Mouse (Mus musculus) retina, postnatal 1 day (tissue): Measurements from ENCODE around the gene Hip1r.

Experiments used
- DNase-seq: peaks from one replicate; pipeline ENCODE4 v3.0.0-alpha.2; 2012

Gene Hip1r

DNA sequence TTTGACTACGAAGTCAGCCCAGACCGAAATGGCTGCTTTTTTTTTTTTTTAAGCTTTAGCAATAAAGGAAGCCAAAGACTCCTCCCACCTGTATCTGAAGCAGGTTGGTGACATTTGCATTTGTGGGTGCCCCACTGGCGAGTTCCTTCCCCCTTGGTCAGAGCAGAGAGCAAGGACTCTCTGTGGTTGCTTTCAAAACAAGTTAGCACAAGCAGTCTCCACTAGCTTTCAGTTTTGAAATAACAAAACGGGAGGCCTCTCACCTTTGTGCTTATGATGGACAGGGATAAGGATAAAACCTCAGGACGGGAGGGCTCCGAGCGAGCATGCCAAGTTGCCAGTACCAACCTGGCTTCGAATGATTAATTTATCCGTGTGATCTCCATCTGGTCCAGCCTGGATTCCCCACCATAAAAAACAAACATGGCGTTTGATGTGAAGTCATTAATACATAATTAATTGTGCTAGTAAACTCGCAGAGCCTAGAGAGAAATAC lies 1.2 kb downstream of the Hip1r start:
- no peak for DNase-seq

DNA sequence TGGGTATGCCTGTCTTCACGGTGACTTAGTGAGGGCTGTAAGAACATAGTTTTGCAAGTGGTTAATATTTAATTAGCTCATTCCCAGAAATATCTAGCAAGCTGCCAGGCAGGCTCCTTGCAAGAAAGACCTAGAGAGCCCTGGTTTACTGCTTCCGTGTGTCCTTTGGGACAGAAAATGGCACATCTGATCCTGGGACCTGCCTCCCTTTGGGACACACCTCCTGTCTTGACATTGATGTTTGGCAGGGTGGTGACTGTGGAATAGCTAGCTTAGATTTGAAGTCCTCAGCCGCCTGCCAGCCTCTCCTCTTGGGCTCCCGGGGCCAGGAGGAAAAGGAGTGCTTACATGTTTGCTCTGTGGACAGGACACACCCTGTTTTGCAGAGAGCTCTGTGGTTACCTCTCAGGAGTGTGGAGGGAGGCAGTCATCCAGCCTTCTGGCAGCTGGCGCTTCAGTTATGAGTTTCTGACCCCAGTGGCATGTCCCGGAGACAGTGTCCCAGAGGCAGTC lies 2.3 kb downstream of the Hip1r start:
- no peak for DNase-seq

- no peak for DNase-seq
Observed at GRCm38 (mm10) chr5:123977231-123977630, 3.8 kb downstream of the Hip1r start.

- DNase-seq, result no peak
Observed at GRCm38 (mm10) chr5:123978131-123978530, 4.7 kb downstream of the Hip1r start.

- DNase-seq, result no peak
Observed at GRCm38 (mm10) chr5:123979221-123979979, 6.0 kb downstream of the Hip1r start.

GRCm38 (mm10) chr5:123979980-123980369 lies 6.5 kb downstream of the Hip1r start:
- DNase-seq, result no peak

GRCm38 (mm10) chr5:123980521-123981249 lies 7.3 kb downstream of the Hip1r start:
- DNase-seq, result no peak

DNA sequence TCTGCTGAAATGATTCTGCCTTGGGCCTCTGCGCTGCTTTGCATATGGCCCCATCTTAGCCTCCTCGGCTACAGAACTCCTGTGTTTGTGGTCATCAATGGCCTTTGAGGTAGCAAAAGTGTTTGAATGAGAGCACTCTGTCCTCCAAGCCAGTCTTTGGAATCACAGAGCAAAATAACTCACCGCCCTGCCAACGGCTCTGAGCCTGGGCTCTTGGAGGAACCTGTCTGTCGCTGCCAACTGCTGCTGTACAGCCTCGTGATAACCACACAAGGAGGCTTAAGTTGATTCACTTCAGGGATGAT lies 7.8 kb downstream of the Hip1r start:
- no peak for DNase-seq

- DNase-seq, result no peak
Observed at GRCm38 (mm10) chr5:123982838-123983237, 9.4 kb downstream of the Hip1r start.

DNA sequence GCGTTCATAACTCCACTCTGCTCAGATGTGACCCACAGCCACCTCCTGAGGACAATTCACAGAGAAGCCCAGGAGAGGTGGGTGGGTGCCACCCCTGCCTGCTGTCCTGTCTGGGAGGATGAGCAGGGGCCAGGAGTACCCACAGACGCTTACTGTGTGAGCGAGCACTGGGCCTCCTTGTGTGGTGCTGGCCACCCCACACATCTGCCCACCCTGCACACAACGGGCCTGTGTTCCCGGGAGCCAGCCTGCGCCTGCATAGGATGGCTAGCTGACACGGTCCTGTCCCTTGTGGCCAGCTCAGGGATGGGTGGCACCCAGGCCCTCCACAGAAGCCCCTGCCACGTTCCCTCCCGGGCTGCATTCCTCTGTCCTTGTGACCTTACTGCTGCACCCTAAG lies 12.0 kb downstream of the Hip1r start:
- DNase-seq, result no peak

DNA sequence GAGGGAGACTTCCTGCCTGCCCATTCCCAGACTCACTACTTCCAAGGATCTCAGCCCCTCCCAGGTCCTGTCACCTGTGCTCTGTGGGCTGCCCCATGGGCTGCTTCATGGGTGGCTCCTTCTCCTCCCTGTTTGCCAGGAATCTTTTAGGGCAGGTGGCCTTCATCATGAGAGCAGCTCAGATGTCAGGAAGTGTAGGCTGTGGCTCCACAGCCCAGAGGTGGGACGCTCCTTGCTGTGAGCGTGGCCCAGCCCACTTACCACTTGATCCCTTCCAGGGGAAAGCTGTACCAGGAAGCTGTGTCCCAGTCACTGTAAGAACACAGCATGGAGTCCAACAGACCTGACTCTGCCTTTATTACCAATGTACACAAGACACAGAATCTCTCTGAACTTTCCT lies 13.5 kb downstream of the Hip1r start:
- no peak for DNase-seq

DNA sequence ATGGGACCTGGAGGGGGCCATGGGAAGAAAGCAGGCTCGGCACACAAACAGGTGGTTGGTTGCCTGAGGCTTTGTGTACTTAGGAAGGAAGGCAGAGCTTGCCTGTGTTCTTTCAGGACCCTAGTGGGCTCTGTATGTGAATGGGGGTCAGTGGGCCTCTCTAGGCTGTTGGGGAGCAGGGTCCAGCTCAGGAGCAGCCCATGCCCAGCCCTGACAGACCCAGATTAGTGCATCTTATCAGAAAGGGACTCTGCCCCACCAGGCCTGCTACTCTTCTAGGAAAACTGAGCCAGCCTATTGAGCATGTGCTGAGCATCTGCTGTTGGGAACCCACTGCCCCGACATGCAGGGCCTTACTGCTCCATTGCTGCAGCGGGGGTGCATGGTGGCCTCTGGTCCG lies 14.1 kb downstream of the Hip1r start:
- no peak for DNase-seq

- DNase-seq, result no peak
Observed at GRCm38 (mm10) chr5:123989941-123990885, 16.8 kb downstream of the Hip1r start.

- DNase-seq, result no peak
Observed at GRCm38 (mm10) chr5:123991321-123991720, 17.9 kb downstream of the Hip1r start.

GRCm38 (mm10) chr5:123992193-123992637 lies 18.8 kb downstream of the Hip1r start:
- DNase-seq, result no peak

GRCm38 (mm10) chr5:123992794-123993193 lies 19.4 kb downstream of the Hip1r start:
- DNase-seq, result peak; percentile 82

- peak; percentile 64 for DNase-seq
Observed at GRCm38 (mm10) chr5:123993263-123994036, 20.0 kb downstream of the Hip1r start.

DNA sequence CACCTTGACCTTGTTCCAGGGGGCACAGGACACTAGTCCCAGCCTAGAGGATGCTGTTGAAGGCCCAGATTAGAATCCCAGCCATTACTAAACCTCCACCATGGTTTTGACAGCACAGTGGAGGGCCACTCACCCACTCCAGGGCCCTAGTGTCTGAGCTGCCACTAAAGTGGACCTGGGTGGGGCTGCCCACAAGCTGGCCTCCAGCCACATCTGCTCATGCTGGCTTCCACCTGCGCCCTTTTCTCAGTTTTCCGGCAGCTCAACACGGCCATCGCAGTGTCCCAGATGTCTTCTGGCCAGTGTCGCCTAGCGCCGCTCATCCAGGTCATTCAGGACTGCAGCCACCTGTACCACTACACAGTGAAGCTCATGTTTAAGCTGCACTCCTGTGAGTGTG lies 21.0 kb downstream of the Hip1r start:
- DNase-seq, result no peak

GRCm38 (mm10) chr5:123995388-123995787 lies 22.0 kb downstream of the Hip1r start:
- no peak for DNase-seq

DNA sequence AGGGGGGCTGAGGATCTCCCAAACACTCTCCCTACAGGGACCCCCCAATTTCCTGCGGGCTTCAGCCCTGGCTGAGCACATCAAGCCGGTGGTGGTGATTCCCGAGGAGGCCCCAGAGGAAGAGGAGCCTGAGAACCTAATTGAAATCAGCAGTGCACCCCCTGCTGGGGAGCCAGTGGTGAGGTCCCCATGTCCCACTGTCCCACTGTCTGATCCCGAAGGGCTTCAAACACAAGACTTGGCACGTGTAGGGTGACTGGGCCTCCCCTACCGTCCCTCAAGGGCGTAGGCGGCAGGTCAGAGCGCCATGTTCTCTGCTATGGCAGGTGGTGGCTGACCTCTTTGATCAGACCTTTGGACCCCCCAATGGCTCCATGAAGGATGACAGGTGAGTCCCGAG lies 22.8 kb downstream of the Hip1r start:
- DNase-seq, result no peak

GRCm38 (mm10) chr5:123996695-123997094 lies 23.3 kb downstream of the Hip1r start:
- DNase-seq, result no peak

DNA sequence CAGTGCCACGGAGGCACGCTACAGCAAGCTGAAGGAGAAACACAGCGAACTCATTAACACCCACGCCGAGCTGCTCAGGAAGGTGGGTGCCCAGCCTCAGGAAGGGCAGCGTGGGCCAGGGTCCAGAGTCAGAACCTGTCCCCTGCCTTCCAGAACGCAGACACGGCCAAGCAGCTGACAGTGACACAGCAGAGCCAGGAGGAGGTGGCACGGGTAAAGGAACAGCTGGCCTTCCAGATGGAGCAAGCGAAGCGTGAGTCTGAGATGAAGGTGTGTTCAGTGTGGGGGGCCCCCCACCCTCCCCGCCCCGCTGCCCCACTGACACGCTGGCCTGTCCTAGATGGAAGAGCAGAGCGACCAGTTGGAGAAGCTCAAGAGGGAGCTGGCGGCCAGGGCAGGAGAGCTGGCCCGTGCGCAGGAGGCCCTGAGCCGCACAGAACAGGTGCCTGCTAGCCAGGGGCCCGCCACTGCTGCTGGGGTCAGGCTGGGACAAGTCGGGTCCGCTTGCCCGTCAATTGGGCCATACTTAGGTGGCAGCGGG lies 23.9 kb downstream of the Hip1r start:
- DNase-seq, result peak; percentile 56
